Mouse (Mus musculus) adrenal gland, adult 10 weeks (tissue): ENCODE data around the gene Tmem235. TPM values are rescaled to one million over a fixed set of nuclear protein-coding genes. Genes with fewer than 3 reads are reported as not detected.

Experiments used
- polyA plus RNA-seq: library from polyadenylated mRNA; stranded (reverse); fragments of 350-450 nt; fragmentation: Illumina TruSeq; extraction: RNeasy Lipid Tissue Mini Kit (QIAGEN cat#74804); gene quantifications from one replicate; pipeline ENCODE4 v1.2.3, GENCODE M21; 2014; ENCODE audit warnings: low read depth, low replicate concordance

Gene Tmem235
- not detected for polyA plus RNA-seq

GRCm38 (mm10) chr11:117860601-117861000 is at the start of gene Tmem235:
Tmem235 (plus strand) TSS chr11:117860752.

GRCm38 (mm10) chr11:117825333-117826101 is 35.0 kb upstream of the Tmem235 start, which contains the start of the genes Afmid and Tk1:
Afmid (plus strand) TSS chr11:117825924.
Tk1 (minus strand) TSS chr11:117826092.

DNA sequence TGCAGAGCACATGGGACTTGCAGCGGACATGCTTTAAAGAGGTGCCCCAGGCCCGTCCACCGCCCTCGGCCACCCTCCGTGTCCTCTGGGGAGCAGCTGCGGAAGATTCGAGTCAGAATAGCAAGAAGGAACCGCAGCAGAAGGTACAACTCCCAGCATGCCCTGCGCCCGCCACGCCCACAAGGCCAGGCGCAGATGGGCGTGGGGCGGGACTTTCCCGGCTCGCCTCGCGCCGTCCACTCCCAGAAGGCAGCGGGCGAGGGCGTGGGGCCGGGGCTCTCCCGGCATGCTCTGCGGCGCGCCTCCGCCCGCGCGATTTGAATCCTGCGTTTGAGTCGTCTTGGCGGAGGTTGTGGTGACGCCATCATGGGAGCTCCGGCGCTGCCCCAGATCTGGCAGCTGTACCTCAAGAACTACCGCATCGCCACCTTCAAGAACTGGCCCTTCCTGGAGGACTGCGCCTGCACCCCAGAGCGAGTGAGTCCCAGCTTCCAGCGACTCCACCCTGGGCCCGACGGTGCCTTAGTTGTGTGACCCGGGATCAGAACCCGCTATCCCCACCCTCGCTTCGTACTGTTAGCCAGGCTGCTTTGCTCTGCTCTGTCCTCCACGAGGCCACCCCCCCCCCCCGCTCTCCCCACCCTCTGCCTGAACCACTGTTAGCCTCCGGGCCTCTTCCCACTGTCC is 11.4 kb upstream of the Tmem235 start, which contains the start of gene Birc5:
TSS of gene Birc5 (plus strand) at position 267 of the 687 bp plus-strand sequence.

DNA sequence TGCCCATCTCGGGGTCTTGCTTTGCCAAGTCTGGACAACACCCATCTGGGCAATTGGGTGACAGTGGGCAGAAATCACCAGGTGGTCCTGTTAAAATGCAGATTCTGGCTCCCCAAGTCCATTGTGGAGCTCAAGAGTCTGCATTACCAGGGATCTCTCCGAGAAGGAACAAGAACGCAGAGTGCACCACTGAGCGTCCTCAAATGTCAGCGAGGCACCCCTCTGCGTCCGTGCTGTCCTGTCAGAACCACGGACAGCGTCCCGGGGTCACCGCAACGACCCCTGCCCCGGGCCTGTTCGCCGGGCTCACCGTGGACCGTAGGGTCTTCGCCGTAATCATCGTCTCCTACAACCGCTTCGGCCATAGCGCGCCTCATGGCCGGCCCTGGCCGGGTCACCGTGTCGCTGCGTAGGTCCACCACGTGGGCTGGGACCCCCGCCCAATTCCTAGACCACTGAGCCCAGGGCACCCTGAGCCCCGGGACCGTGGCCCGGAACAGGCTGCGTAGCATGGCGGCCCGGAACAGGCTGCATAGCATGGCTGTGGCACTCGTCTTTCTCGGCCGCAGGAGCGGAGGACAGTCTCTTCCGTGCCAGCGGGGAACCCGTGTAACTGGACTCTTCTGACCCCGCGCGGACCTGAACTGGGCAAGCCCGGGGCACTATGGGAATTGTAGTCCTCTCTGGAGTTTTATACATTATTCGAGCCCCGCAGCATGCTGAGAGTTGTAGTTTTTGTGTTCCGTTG is 12.5 kb downstream of the Tmem235 start, which contains the start of gene Tha1:
TSS of gene Tha1 (minus strand) at position 621 of the 748 bp plus-strand sequence.

Other genes starting within 250 kb of the Tmem235 start
- 9.9 TPM for gene Tnrc6c, start 206.5 kb upstream of the Tmem235 start, polyA plus RNA-seq
- 0.35 TPM for gene Tmc8, start 78.7 kb upstream of the Tmem235 start, polyA plus RNA-seq
- 0.70 TPM for gene Tmc6, start 78.6 kb upstream of the Tmem235 start, polyA plus RNA-seq
- gene 6030468B19Rik, start 63.1 kb upstream of the Tmem235 start, polyA plus RNA-seq, result not detected
- 2.5 TPM for gene Gm20708, start 51.1 kb upstream of the Tmem235 start, polyA plus RNA-seq
- 7.9 TPM for gene Syngr2, start 51.1 kb upstream of the Tmem235 start, polyA plus RNA-seq
- 0.64 TPM for gene Afmid, start 34.8 kb upstream of the Tmem235 start, polyA plus RNA-seq
- gene Tk1, start 34.7 kb upstream of the Tmem235 start, polyA plus RNA-seq, result not detected
- 3.5 TPM for gene Birc5, start 11.5 kb upstream of the Tmem235 start, polyA plus RNA-seq
- not detected for gene Tha1, start 12.7 kb downstream of the Tmem235 start, polyA plus RNA-seq
- 0.87 TPM for gene Socs3, start 109.3 kb downstream of the Tmem235 start, polyA plus RNA-seq
- 8.0 TPM for gene Pgs1, start 125.5 kb downstream of the Tmem235 start, polyA plus RNA-seq